Mouse (Mus musculus): ENCODE data around the gene Slc25a26. TPM values are rescaled to one million over a fixed set of nuclear protein-coding genes. Genes with fewer than 3 reads are reported as not detected.
A peak's percentile ranks its signal among the peaks of the same experiment; 100 is the strongest.
"Not testable (repeated sequence)": the region's sequence is repeated elsewhere in the genome, so short reads cannot be mapped to it uniquely, and the experiment has no call there.

Slc25a26 gene
- total RNA-seq, 2 experiments from 2014 or later = 13.7 to 15.8 TPM

- intact Hi-C loops (cut with DNase I) = loop anchor here (2.0 to 10.0 kb wide), 3 partner anchors 151 to 443 kb away; no protein-coding TSS in a partner anchor
- peak; percentile 75 to 77 for DNase-seq (ENCODE audit: low spot score in 2 of 2)
Observed at GRCm38 (mm10) chr6:94543902-94544840, 44.0 kb downstream of the Slc25a26 start.

DNA sequence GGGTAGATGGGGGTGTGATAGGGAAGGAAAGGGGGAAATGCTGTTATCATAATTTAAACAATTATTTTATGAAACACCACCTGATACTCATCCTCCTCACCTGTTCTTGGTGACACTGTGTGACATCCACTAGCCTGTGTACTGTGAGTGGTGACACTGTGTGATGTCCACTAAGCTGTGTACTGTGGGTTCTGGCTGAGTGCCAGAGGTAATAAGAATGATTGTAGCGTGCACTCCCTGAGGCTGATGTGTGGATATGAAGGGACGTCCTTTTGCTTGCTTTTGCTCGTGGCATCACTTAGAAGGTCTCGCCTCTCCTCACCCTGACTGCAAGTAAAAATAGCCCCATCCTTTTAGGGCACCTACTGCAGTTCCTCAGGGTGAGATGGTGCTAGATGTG, 47.1 kb downstream of the Slc25a26 start:
- no peak for DNase-seq (ENCODE audit: low spot score in 2 of 2)
- intact Hi-C loops (cut with DNase I) = loop anchor here (10.0 kb wide), 1 partner anchor 148 kb away; no protein-coding TSS in a partner anchor

DNA sequence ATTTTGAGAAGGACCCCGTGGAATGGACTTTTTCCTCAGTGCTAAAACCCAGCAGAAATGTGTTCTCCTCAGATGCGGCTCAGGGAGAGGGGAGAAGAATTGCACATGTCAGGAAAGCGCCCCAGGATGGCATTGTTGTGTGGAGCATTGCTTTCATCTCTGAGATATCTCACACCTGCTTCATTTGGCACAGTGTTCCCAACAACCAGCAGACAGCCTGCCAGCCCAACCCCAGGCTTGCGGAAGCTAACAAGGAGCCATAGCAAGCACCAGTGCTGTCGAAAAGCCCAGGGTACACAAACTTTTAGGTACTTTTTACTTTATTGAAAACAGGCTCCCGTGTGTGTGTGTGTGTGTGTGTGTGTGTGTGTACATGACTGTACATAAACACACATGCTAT, 50.2 kb downstream of the Slc25a26 start:
- intact Hi-C loops (cut with DNase I) = no loop called here
- no peak for DNase-seq (ENCODE audit: low spot score in 2 of 2)

- intact Hi-C loops (cut with DNase I) = no loop called here
- DNase-seq (ENCODE audit: low spot score in 2 of 2) = no peak
Observed at GRCm38 (mm10) chr6:94550851-94551250, 50.7 kb downstream of the Slc25a26 start.

DNA sequence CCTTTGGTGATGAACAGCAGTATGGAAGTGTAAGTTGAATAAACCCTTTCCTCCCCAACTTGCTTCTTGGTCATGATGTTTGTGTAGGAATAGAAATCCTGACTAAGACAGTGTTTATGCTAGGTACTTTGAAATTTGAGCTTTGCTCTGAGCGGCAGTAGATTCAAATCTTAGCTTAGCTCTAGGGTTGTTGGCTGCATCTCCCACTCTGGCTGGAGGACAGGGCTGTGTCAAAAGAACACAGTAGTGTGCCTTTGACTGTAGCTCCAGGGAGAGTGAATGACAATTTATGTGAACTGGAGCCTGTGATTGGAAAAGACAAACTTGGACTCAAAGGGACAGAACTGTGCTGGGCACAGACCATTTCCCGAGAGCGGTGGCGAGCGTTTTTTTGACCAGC, 53.0 kb downstream of the Slc25a26 start:
- intact Hi-C loops (cut with DNase I) = no loop called here
- DNase-seq (ENCODE audit: low spot score in 2 of 2) = no peak

DNA sequence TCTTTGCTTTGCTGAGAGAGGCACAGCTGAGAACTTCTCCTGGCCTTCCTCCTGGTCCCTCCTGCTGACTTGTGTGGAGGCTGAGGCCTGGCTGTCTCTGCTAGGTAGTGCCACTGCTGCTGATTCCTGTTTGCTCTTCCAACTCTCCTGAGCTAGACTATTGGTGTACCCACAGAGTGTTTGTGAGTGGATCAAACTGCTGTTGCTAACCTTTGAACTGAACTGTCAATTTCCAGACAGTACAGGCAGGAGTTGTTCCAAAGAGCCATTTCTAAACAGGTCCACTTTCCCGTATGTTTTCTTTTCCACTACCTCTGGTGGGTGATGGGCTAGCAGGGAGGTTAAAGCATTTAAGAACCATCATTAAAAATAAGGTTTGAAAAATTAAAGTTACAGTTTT, 58.5 kb downstream of the Slc25a26 start:
- intact Hi-C loops (cut with DNase I) = not testable (repeated sequence)

GRCm38 (mm10) chr6:94560896-94561295, 60.8 kb downstream of the Slc25a26 start:
- DNase-seq (ENCODE audit: low spot score in 2 of 2) = no peak
- intact Hi-C loops (cut with DNase I) = no loop called here

More for the DNA sequence above, 58.5 kb downstream of the Slc25a26 start:
- DNase-seq (ENCODE audit: low spot score in 2 of 2) = not testable (repeated sequence)

GRCm38 (mm10) chr6:94561346-94561745, 61.2 kb downstream of the Slc25a26 start:
- intact Hi-C loops (cut with DNase I) = no loop called here
- DNase-seq (ENCODE audit: low spot score in 2 of 2) = no peak

DNA sequence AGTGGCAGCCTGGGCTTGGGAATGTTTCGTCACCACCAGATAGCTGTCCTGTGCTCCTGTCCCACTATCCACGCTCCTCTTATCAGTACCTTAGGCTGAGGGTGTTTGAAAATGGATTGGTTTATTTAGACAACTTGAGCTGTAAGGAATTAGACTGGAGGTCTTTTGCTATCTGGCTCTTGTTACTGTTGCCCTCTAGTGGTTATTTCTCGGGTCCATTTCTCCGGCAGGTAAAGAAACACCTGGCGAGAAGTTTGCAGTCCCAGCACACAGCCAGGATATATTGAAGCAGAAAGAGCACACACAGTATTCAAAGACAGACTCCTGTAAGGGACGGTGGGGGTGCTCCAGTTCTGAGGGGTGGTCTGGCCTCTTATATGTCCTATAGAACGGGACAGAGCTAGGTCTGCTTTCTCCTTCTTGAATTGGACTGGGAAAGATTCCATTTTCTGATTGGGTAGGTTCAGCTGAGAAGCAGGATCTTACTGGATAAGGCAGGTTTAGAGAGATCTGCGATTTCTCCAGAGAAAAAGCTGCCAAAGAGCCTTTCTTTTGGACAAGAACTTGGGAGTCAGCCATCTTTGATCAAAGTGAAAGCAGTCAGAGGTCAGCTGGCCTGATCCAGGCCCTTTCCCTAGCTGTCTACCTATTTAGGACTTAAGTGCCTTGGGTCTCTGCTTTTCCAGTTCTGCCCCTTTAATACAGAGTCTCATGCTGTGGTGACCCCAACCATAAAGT, 63.2 kb downstream of the Slc25a26 start:
- intact Hi-C loops (cut with DNase I) = no loop called here
- no peak for DNase-seq (ENCODE audit: low spot score in 2 of 2)

- intact Hi-C loops (cut with DNase I) = no loop called here
- DNase-seq (ENCODE audit: low spot score in 2 of 2) = no peak
Observed at GRCm38 (mm10) chr6:94565766-94566165, 65.6 kb downstream of the Slc25a26 start.

GRCm38 (mm10) chr6:94568040-94568439, 67.9 kb downstream of the Slc25a26 start:
- no peak for DNase-seq (ENCODE audit: low spot score in 2 of 2)
- intact Hi-C loops (cut with DNase I) = no loop called here

DNA sequence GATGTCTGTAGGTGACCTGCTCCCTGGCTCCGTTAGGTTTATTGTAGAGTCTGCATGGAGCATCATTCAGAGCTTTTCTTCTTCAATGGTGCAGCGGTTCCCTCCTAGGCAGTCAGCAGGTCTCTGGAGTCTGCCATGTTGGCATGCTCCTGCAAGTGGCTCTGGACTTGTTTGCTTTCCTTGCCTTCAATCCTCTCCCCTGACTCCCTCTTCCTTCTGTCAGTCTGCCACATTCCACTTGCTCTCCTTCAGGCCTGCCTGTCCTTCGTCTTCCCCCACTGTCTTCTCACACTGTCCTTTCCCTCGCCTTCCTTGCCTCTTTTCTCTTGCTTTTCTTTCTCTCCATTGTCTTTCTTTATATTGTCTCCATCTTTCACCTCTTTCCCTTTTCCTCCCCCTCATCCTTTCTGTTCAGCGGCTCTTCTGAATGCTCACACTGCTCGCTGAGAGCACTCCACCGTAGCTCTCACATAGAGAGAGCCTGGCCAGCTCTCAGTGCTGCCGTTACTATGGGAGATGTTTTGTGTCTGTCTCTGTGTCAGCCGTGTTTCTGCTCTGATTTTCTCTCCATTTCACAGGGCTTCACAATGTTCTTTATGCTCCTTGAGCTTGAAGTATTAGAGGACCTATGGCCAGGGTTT, 75.5 kb downstream of the Slc25a26 start:
- intact Hi-C loops (cut with DNase I) = no loop called here
- no peak for DNase-seq (ENCODE audit: low spot score in 2 of 2)

DNA sequence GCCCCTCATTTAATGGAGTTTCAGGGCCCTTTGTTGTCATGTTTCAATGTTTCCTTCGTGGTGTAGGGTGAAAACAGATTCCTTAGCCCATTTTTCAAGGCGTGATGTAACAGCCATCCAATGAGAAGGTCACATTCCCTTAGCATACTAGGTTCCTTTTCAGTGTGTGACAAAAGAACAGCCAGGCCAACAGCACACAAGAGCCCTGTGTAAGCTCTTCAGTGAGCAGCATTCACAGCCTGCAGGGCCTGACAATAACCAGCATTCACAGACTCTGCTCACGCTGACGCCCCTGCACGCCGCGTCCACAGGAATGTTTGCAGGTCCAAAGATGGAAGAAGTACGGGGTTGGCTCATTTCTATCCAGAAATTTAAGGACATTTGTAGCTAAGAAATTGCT, 77.9 kb downstream of the Slc25a26 start:
- intact Hi-C loops (cut with DNase I) = no loop called here
- no peak for DNase-seq (ENCODE audit: low spot score in 2 of 2)

DNA sequence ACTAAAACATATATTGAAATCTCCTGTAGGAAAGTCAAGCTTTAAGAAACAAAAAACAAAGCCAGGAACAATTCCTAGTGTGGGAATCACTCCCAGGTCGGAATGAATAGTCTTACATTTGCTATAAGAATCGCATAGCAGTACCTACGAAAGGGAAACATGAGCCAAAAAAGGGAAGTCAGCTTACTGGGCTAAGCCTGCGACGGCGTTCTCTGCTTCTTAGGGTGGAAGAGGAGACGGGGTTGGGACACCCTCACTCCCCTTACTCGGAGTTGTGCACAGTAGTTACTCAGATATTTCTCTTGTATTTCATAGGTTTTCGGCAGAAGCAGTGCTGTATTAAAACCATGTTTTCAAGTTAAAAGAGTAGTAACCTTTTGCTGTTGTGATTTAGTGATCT, 81.9 kb downstream of the Slc25a26 start:
- intact Hi-C loops (cut with DNase I) = no loop called here
- no peak for DNase-seq (ENCODE audit: low spot score in 2 of 2)

- intact Hi-C loops (cut with DNase I) = no loop called here
- DNase-seq (ENCODE audit: low spot score in 2 of 2) = no peak
Observed at GRCm38 (mm10) chr6:94584147-94584695, 84.1 kb downstream of the Slc25a26 start.

- DNase-seq (ENCODE audit: low spot score in 2 of 2) = no peak
- intact Hi-C loops (cut with DNase I) = no loop called here
Observed at GRCm38 (mm10) chr6:94584976-94585375, 84.8 kb downstream of the Slc25a26 start.

GRCm38 (mm10) chr6:94588365-94588764, 88.2 kb downstream of the Slc25a26 start:
- intact Hi-C loops (cut with DNase I) = no loop called here

DNA sequence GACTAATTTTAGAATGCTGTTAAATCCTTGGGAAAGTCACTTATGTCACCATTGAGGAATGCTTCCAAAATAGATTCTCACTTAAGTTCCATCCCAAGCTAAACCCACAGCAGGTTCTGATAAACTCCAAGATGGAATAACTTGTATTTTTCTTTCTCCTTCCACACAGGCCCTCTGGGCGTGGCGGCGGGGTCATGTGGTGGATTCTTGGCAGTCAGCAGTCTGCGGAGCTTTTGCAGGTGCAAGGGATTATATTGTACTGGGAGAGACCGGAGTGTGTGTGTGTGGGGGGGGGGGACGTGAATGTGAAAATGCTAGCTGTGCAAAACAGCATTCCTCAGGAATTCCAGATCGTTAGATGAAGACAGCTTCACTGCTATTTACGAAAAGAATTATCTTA, 92.1 kb downstream of the Slc25a26 start:
- intact Hi-C loops (cut with DNase I) = no loop called here
- DNase-seq (ENCODE audit: low spot score in 2 of 2) = peak in 1 of 2 experiments; percentile 30

More at GRCm38 (mm10) chr6:94588365-94588764, 88.2 kb downstream of the Slc25a26 start:
- DNase-seq (ENCODE audit: low spot score in 2 of 2) = no peak

DNA sequence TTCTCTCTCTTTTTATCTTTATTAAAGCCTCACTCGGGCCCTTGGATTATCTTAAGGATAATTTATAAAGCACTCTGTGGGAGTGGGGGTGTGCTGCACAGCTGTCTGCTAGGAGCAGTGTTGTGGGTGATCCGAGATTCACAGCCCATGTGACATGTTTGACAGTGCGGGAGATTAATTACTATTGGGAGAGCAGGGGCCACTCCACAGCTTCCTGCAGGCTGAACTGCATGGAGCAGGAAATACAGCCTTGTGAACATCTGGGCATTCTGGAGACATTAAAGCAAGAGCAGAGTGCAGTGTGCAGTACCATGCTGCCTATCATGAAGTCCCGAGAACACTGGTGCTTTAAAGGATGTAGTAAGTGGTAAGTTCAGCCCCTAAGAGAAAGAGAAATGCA, 92.6 kb downstream of the Slc25a26 start:
- intact Hi-C loops (cut with DNase I) = no loop called here
- DNase-seq (ENCODE audit: low spot score in 2 of 2) = no peak

All from left cerebral cortex, postnatal 14 days (tissue).